In the genomic region with DNA sequence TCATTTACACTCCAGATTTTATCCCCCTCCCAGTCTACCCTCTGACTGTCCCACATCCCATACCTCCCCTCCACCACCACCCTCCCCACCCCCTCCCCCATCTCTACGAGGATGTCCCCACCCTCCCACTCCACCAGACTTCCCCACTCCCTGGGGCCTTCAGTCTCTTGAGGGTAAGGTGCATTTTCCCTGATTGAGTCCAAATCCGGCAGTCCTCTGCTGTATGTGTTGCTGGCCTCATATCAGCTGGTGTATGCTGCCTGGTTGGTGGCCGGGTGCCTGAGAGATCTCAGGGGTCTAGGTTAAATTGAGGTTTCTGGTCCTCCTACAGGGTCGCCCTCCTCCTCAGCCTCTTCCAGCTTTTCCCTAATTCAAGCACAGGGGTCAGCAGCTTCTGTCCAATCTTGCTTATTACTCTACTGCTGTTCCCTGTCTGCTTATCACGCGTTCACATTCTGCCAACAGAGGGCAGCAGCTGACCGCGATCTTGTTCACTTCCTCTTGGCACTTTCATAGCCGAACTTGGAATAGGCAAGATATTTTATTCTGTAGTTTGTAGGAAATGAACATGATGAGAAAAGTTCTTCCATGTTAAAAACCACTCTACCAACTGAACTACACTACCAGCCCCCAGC, we compare ENCODE assay signal across 8 mouse cellular contexts. TPM values are rescaled to one million over a fixed set of nuclear protein-coding genes. Genes with fewer than 3 reads are reported as not detected.
DNase-seq lines count a peak whose midpoint lies in the region; ATAC-seq and TF ChIP-seq lines count a peak whose summit lies in the region.

No protein-coding gene starts in this region.

- H3K9me3 ChIP-seq in hindbrain, postnatal 0 days (ENCODE audit: low read length), result no peaks in the 10 kb centered on the region

- TF ChIP-seq CTCF in hindbrain, postnatal 0 days (IDR thresholded peaks at IDR 0.05; ENCODE audit: low read depth), result peak; percentile 84

- peak; percentile 55 for ATAC-seq in hindbrain, postnatal 0 days
- peak; percentile 98 for ATAC-seq in megakaryocyte, adult 5-6 weeks (ENCODE audit: poor library complexity, severe bottlenecking)

- H3K4me1 ChIP-seq in hindbrain, postnatal 0 days (ENCODE audit: insufficient read depth, low read length), result no peaks in the 10 kb centered on the region

- no peaks in the 10 kb centered on the region for H3K27me3 ChIP-seq in hindbrain, postnatal 0 days (ENCODE audit: insufficient read depth, low read length)

- no peaks in the 10 kb centered on the region for H3K36me3 ChIP-seq in hindbrain, postnatal 0 days (ENCODE audit: insufficient read depth, low read length)

- no peak overlapping the region for H3K9ac ChIP-seq in hindbrain, postnatal 0 days (replicated peaks; ENCODE audit: low read length)

- no peak overlapping the region for H3K27ac ChIP-seq in hindbrain, postnatal 0 days

- no peak overlapping the region for H3K4me2 ChIP-seq in hindbrain, postnatal 0 days (ENCODE audit: low read depth, low read length)

- 15% methylated on average over 8 of the region's 9 CpGs for WGBS in hindbrain, postnatal 0 days

- peak; percentile 73 for DNase-seq in R1 (ENCODE audit: low read depth, low spot score)
- peak; percentile 88 to 89 for DNase-seq in cerebellum, postnatal 10 days
- peak; percentile 73 to 85 for DNase-seq in frontal cortex, postnatal 36 days (ENCODE audit: low spot score in 2 of 2)
- peak; percentile 89 for DNase-seq in hindbrain, postnatal 0 days (ENCODE audit: low spot score)
- DNase-seq in layer of hippocampus, postnatal 36 days, result peak; percentile 70 to 73
- DNase-seq in right cerebral cortex, postnatal 10 days (ENCODE audit: low spot score in 2 of 2), result peak; percentile 80 to 87
- DNase-seq in urinary bladder, postnatal 14 days (ENCODE audit: low spot score), result peak; percentile 85

- H3K4me3 ChIP-seq in hindbrain, postnatal 0 days (ENCODE audit: low read length), result no peak overlapping the region

RNA-seq across cellular contexts. Expression of a gene that starts 8.3 kb away (rescaled TPM):
- 54.7 and 57.0 TPM in 2 replicates for total RNA-seq in hindbrain, postnatal 0 days (2014; rRNA removed)
- polyA plus RNA-seq in hindbrain, postnatal 0 days (2015; fragmentation: Nextera tagmentation; extraction: Ambion mirVana), result 37.5 and 38.3 TPM in 2 replicates
- total RNA-seq in layer of hippocampus, postnatal 36 days (2021), result 10 to 100 TPM; 30.6 to 35.6 TPM
- 16.1 and 17.3 TPM in 2 replicates for total RNA-seq in megakaryocyte, adult 5-6 weeks (2015)
- total RNA-seq in megakaryocyte, adult 5-6 weeks (2017), result 21.0 and 32.0 TPM in 2 replicates
